Comparison of ENCODE assay signal across 7 mouse cellular contexts in genomic region chr12:84068986-84069385, GRCm38 (mm10). TPM values are rescaled to one million over a fixed set of nuclear protein-coding genes. Genes with fewer than 3 reads are reported as not detected.
DNase-seq lines count a peak whose midpoint lies in the region; ATAC-seq lines count a peak whose summit lies in the region.

Gene Acot5 (plus strand): TSS chr12:84069325.

- no peak for DNase-seq in lung, postnatal 36 days
- DNase-seq in liver, embryonic 11.5 days (ENCODE audit: low spot score): no peak
- DNase-seq in urinary bladder, postnatal 10 days (ENCODE audit: low spot score): no peak
- DNase-seq in urinary bladder, postnatal 14 days (ENCODE audit: low spot score): no peak

- no peak within 1 kb of the TSS for H3K9ac ChIP-seq in lung, embryonic 16.5 days (ENCODE audit: low read length)
- peak within 1 kb of the TSS; percentile 37; the same call in 1 of the 2 replicates for H3K9ac ChIP-seq in forebrain, embryonic 16.5 days (replicated peaks; ENCODE audit: low read depth, low read length)
- no peak within 1 kb of the TSS for H3K9ac ChIP-seq in liver, embryonic 11.5 days (ENCODE audit: low read depth, low read length)
- no peak within 1 kb of the TSS for H3K9ac ChIP-seq in stomach, embryonic 16.5 days (ENCODE audit: low read length)

- no peak for ATAC-seq in lung, embryonic 16.5 days (ENCODE audit: low read depth)
- ATAC-seq in forebrain, embryonic 16.5 days: no peak
- ATAC-seq in liver, embryonic 11.5 days (replicated peaks; ENCODE audit: low FRiP score): no peak
- ATAC-seq in stomach, embryonic 16.5 days (ENCODE audit: insufficient read depth, low FRiP score): no peak

- H3K4me1 ChIP-seq in lung, embryonic 16.5 days (replicated peaks; ENCODE audit: control insufficient read depth, insufficient read depth, low read length): no peaks in the 10 kb centered on the region
- no peaks in the 10 kb centered on the region for H3K4me1 ChIP-seq in forebrain, embryonic 16.5 days (replicated peaks; ENCODE audit: control insufficient read depth, insufficient read depth, low read length)
- no peaks in the 10 kb centered on the region for H3K4me1 ChIP-seq in liver, embryonic 11.5 days (replicated peaks; ENCODE audit: control insufficient read depth, insufficient read depth, low read length)
- no peaks in the 10 kb centered on the region for H3K4me1 ChIP-seq in stomach, embryonic 16.5 days (ENCODE audit: control insufficient read depth, insufficient read depth, low read length)

- H3K4me3 ChIP-seq in lung, embryonic 16.5 days (ENCODE audit: low read length): peak within 1 kb of the TSS; percentile 44
- peak within 1 kb of the TSS; percentile 45 for H3K4me3 ChIP-seq in forebrain, embryonic 16.5 days (replicated peaks; ENCODE audit: low read length)
- peak within 1 kb of the TSS; percentile 40 for H3K4me3 ChIP-seq in liver, embryonic 11.5 days (ENCODE audit: low read depth, low read length)
- H3K4me3 ChIP-seq in stomach, embryonic 16.5 days (replicated peaks; ENCODE audit: low read length): peak within 1 kb of the TSS; percentile 40

- H3K27ac ChIP-seq in lung, embryonic 16.5 days (ENCODE audit: low read length): no peak within 1 kb of the TSS
- no peak within 1 kb of the TSS for H3K27ac ChIP-seq in forebrain, embryonic 16.5 days (ENCODE audit: low read length)
- H3K27ac ChIP-seq in liver, embryonic 11.5 days (ENCODE audit: low read depth, low read length): no peak within 1 kb of the TSS
- H3K27ac ChIP-seq in stomach, embryonic 16.5 days (ENCODE audit: low read length): no peak within 1 kb of the TSS

- no peaks in the 10 kb centered on the region for H3K36me3 ChIP-seq in lung, embryonic 16.5 days (ENCODE audit: control insufficient read depth, insufficient read depth, low read length)
- no peaks in the 10 kb centered on the region for H3K36me3 ChIP-seq in forebrain, embryonic 16.5 days (ENCODE audit: control insufficient read depth, insufficient read depth)
- no peaks in the 10 kb centered on the region for H3K36me3 ChIP-seq in liver, embryonic 11.5 days (ENCODE audit: control insufficient read depth, insufficient read depth, low read length)
- H3K36me3 ChIP-seq in stomach, embryonic 16.5 days (ENCODE audit: control insufficient read depth, insufficient read depth, low read length): no peaks in the 10 kb centered on the region

- peaks cover 16% of the 10 kb centered on the region for H3K27me3 ChIP-seq in lung, embryonic 16.5 days (ENCODE audit: control insufficient read depth, insufficient read depth, low read depth, low read length)
- peaks cover 11% of the 10 kb centered on the region for H3K27me3 ChIP-seq in forebrain, embryonic 16.5 days (replicated peaks; ENCODE audit: control insufficient read depth, insufficient read depth, low read length)
- H3K27me3 ChIP-seq in liver, embryonic 11.5 days (replicated peaks; ENCODE audit: control insufficient read depth, insufficient read depth, low read length): peaks cover 40% of the 10 kb centered on the region
- peaks cover 16% of the 10 kb centered on the region; the same call in 1 of the 2 replicates for H3K27me3 ChIP-seq in stomach, embryonic 16.5 days (ENCODE audit: control insufficient read depth, insufficient read depth, low read length)

- 44% methylated on average over 9 of the region's 9 CpGs for WGBS in lung, embryonic 16.5 days
- WGBS in forebrain, embryonic 16.5 days: 55% methylated on average over 9 of the region's 9 CpGs
- WGBS in liver, embryonic 11.5 days: 46% methylated on average over 9 of the region's 9 CpGs
- 45% methylated on average over 9 of the region's 9 CpGs for WGBS in stomach, embryonic 16.5 days

- H3K4me2 ChIP-seq in lung, embryonic 16.5 days (ENCODE audit: low read depth, low read length): peak within 1 kb of the TSS; percentile 59
- H3K4me2 ChIP-seq in forebrain, embryonic 16.5 days (ENCODE audit: low read length): peak within 1 kb of the TSS; percentile 59
- peak within 1 kb of the TSS; percentile 61 for H3K4me2 ChIP-seq in liver, embryonic 11.5 days
- peak within 1 kb of the TSS; percentile 56 for H3K4me2 ChIP-seq in stomach, embryonic 16.5 days (ENCODE audit: low read depth, low read length)

- no peaks in the 10 kb centered on the region for H3K9me3 ChIP-seq in lung, embryonic 16.5 days (ENCODE audit: control insufficient read depth, low read length)
- no peaks in the 10 kb centered on the region for H3K9me3 ChIP-seq in forebrain, embryonic 16.5 days (ENCODE audit: control insufficient read depth, low read length)
- H3K9me3 ChIP-seq in liver, embryonic 11.5 days (ENCODE audit: control insufficient read depth, low read length): no peaks in the 10 kb centered on the region
- H3K9me3 ChIP-seq in stomach, embryonic 16.5 days (replicated peaks; ENCODE audit: control insufficient read depth, low read length): no peaks in the 10 kb centered on the region

RNA-seq across cellular contexts. Expression of gene Acot5, which starts in this region (rescaled TPM):
- not detected in 2 replicates for polyA plus RNA-seq in lung, embryonic 16.5 days (2015; fragmentation: Nextera tagmentation; extraction: Ambion mirVana)
- 0.16 TPM in 1 of 2 replicates, not detected in the other for polyA plus RNA-seq in forebrain, embryonic 16.5 days (2015; fragmentation: Nextera tagmentation; extraction: Ambion mirVana)
- not detected in 2 replicates for polyA plus RNA-seq in liver, embryonic 11.5 days (2014; fragmentation: Nextera tagmentation; extraction: Ambion mirVana)
- not detected in 2 replicates for polyA plus RNA-seq in stomach, embryonic 16.5 days (2015; fragmentation: Nextera tagmentation; extraction: Ambion mirVana)
